Mouse (Mus musculus) lung, postnatal 0 days (tissue): Measurements from ENCODE around the gene B3gntl1.

ENCODE experiments used
- CTCF ChIP-seq: IDR thresholded peaks from 2 replicates; pipeline ENCODE4 v1.5.1; 2016; ENCODE audit warnings: antibody characterized with exemption, mild to moderate bottlenecking
- EP300 ChIP-seq: IDR thresholded peaks from 2 replicates; pipeline ENCODE4 v1.6.1; 2016; ENCODE audit warnings: antibody characterized with exemption, mild to moderate bottlenecking, control low read depth

DNA sequence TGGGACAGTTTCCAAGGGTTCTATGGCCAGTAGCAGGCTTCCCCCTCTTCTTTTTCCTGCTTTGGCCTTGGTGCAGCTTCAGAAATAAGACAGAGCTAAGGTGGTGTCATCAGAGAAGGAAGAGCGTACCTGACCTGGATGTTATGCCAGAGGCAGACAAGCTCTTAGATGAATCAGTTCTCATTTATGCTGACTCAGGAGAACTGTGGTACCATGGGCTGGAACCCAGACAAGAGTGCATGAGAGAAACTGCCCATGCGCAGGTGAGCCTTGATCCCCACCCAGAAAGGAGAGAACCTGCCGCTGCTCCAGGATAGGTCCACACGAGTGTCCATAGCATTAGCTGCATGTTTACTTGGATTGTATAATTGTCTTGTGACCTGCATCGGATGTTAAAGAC lies 37.3 kb upstream of the B3gntl1 start:
- TF ChIP-seq EP300 (no peak), CTCF (no peak)
